Mouse (Mus musculus) hindbrain, embryonic 10.5 days (tissue): ENCODE data around the gene Srgap2. TPM values are rescaled to one million over a fixed set of nuclear protein-coding genes. Genes with fewer than 3 reads are reported as not detected.

Source experiments
- DNase-seq: peaks from one replicate; pipeline ENCODE4 v3.0.0-alpha.2; 2017; ENCODE audit warnings: low spot score
- H3K27ac ChIP-seq: fragments of 300-500 bp; sonication (generic); 2 replicates; pipeline ENCODE4 v1.5.1; 2016; ENCODE audit warnings: mild to moderate bottlenecking, moderate library complexity
- H3K27me3 ChIP-seq: fragments of 300-500 bp; sonication (generic); 2 replicates; pipeline ENCODE4 v1.6.1; 2016; ENCODE audit warnings: mild to moderate bottlenecking; ENCODE audit not compliant: poor library complexity, insufficient read depth, severe bottlenecking
- H3K36me3 ChIP-seq: fragments of 300-500 bp; sonication (generic); 2 replicates; pipeline ENCODE4 v1.6.1; 2016; ENCODE audit warnings: mild to moderate bottlenecking, moderate library complexity
- H3K4me1 ChIP-seq: fragments of 300-500 bp; sonication (generic); replicated peaks from 2 replicates; pipeline ENCODE4 v1.6.1; 2016; ENCODE audit warnings: mild to moderate bottlenecking
- H3K4me3 ChIP-seq: fragments of 300-500 bp; sonication (generic); 2 replicates; pipeline ENCODE4 v1.5.1; 2016; ENCODE audit warnings: mild to moderate bottlenecking, moderate library complexity
- H3K9me3 ChIP-seq: fragments of 300-500 bp; sonication (generic); 2 replicates; pipeline ENCODE4 v1.6.1; 2016; ENCODE audit warnings: mild to moderate bottlenecking, moderate library complexity
- WGBS: fragments of 180-500 bp; shearing (Covaris S2); methylation state at CpG from one replicate; pipeline ENCODE4 v1.1.7; 2016; 5-methylcytosine and 5-hydroxymethylcytosine counted together
- polyA plus RNA-seq: library from polyadenylated mRNA; unstranded; fragments of >200 nt; fragmentation: Nextera tagmentation; extraction: Ambion mirVana; gene quantifications from 2 replicates; pipeline ENCODE4 v1.2.1, GENCODE M21; 2016

The Srgap2 gene
- polyA plus RNA-seq, 1 experiment from 2014 or later, result 17.2 TPM

DNA sequence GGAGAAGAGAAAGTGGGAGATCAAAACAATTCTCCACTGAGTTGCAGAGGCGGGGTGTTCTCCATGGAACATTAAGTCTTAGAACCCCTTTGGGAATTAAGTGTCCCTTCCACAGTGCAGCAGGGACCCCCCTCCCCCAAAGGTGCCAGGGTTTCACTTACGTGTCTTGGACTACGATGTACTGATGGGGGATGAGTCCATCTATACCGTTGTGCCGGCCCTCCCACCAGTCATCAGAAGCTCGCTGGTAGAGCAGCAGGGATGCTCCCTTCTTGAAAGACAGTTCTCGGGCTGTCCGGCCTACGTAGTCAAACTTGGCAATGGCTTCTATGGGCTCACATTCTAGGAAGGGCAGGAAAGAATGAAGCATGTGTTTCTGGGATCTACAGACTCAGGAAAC, 229.0 kb downstream of the Srgap2 start:
- Histone ChIP-seq H3K4me3 (no peak overlapping the region), H3K9me3 (no peaks in the 10 kb centered on the region), H3K27ac (no peak overlapping the region), H3K36me3 (peaks cover 84% of the 10 kb centered on the region), H3K4me1 (no peaks in the 10 kb centered on the region), H3K27me3 (no peaks in the 10 kb centered on the region)
- DNase-seq, result no peak
- 96% methylated on average over 9 of the region's 9 CpGs for WGBS

DNA sequence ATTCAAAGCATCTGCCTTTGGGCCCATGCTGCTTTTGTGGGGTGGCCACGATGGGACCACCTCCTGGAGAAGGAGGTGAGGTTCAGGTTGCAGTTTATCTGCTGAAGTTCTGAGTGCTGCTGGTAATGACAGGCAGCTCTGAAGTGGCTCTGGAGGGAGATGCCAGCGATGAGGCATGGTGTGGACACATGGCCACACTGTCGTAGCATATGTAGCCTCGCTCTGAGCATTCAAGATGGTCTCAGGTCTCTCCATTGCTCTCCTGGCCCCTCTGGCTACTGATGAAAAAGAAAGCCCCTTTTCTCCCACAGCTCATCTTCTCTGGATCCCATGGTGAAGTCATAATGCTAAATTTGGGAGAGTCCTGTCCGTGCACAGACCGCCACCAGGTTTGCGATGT, 230.4 kb downstream of the Srgap2 start:
- Histone ChIP-seq H3K36me3 (peaks cover 96% of the 10 kb centered on the region), H3K27me3 (no peaks in the 10 kb centered on the region), H3K9me3 (no peaks in the 10 kb centered on the region), H3K4me1 (no peaks in the 10 kb centered on the region), H3K27ac (no peak overlapping the region), H3K4me3 (no peak overlapping the region)
- no peak for DNase-seq
- WGBS, result 88% methylated on average over 7 of the region's 7 CpGs

DNA sequence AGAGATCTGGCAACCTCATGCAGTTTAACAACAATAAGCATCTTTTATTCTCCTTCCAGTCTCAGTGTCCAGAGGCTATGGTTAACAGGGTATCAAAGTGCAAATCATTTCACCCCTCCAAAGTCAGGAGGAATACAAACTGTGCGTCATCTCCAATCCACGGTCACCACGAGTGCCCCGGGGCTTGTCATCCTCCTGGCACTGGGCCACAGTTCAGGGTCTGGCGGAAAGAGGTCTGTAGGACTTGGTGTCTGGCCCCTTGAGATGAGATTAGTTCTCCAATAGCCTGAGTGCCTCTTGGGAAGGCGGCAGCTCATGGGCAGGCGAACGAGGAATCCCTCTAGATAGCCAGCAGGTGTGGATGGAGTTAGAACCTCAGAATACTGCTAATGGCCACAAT, 232.0 kb downstream of the Srgap2 start:
- H3K27ac ChIP-seq, result no peak overlapping the region
- peaks cover 89% of the 10 kb centered on the region for H3K36me3 ChIP-seq
- 88% methylated on average over 8 of the region's 8 CpGs for WGBS

DNA sequence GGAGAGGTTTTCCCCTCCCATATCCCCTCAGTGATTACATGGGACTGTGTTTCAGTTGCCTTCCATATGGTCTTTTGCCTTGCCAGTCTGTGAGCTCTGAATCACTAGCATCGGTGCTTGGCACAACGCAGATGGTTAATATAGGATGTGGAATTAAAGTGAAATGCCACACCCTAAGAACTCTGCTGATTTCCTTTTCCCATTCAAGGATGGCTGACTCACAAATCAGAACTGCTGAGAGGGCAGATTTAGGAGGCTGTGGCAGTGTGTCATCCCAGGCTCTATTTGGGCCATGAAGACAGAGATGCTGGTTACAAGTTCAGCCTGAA, 233.3 kb downstream of the Srgap2 start:
- Histone ChIP-seq H3K9me3 (no peaks in the 10 kb centered on the region), H3K4me1 (no peaks in the 10 kb centered on the region)
- WGBS, result 96% methylated on average over 2 of the region's 2 CpGs

More for the DNA sequence above, 232.0 kb downstream of the Srgap2 start:
- Histone ChIP-seq H3K27me3 (no peaks in the 10 kb centered on the region), H3K4me3 (no peak overlapping the region), H3K9me3 (no peaks in the 10 kb centered on the region), H3K4me1 (no peaks in the 10 kb centered on the region)
- no peak for DNase-seq

GRCm38 (mm10) chr1:131293221-131293921, 233.8 kb downstream of the Srgap2 start:
- Histone ChIP-seq H3K4me1 (no peaks in the 10 kb centered on the region), H3K27ac (no peak overlapping the region), H3K27me3 (no peaks in the 10 kb centered on the region), H3K9me3 (no peaks in the 10 kb centered on the region), H3K4me3 (no peak overlapping the region), H3K36me3 (peaks cover 82% of the 10 kb centered on the region)
- no peak for DNase-seq
- WGBS, result 94% methylated on average over 4 of the region's 4 CpGs

More for the DNA sequence above, 233.3 kb downstream of the Srgap2 start:
- H3K27ac ChIP-seq, result no peak overlapping the region
- no peaks in the 10 kb centered on the region for H3K27me3 ChIP-seq
- H3K4me3 ChIP-seq, result no peak overlapping the region
- H3K36me3 ChIP-seq, result peaks cover 84% of the 10 kb centered on the region
- no peak for DNase-seq

DNA sequence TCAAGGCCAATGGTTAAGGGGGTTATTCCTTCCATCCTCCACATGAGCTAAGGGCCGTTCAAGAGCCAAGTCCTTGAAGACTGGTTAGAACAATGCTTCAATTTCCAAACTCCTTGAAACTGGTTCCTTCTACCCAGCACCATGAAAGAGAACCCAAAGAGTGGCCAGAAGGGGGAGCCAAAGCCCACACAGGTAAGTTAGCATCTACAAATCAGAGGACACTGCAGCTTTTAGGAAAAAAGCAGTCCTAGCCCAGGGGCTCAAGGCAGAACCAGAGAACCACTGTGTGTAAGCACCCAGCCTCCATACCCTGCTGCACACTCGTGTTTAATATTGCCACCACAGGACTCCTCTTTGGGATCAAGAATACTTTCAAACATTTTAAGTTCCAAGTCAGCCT, 236.5 kb downstream of the Srgap2 start:
- Histone ChIP-seq H3K27ac (no peak overlapping the region), H3K4me1 (no peaks in the 10 kb centered on the region), H3K27me3 (no peaks in the 10 kb centered on the region), H3K4me3 (no peak overlapping the region), H3K9me3 (no peaks in the 10 kb centered on the region), H3K36me3 (peaks cover 70% of the 10 kb centered on the region)
- WGBS, result 58% methylated on average over 2 of the region's 2 CpGs
- peak; percentile 57 for DNase-seq

DNA sequence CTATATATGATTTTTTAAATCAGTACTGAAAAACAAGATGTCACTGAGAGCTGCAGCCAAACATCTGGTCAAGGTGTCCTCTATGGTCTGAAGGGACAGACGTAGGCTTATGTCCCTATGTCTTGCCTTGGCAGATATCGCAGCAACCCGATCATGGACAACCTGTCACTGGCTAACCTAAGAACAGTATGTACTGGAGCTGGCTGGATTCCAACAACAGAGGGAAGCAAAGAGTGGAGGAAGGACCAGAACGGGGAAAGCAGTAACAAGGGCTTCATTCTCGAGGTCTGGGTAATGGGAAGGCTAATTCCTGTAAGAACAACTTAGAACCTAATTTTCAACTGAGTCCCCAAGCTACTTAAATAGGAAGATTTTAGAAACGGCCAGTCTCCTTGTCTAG, 238.2 kb downstream of the Srgap2 start:
- H3K36me3 ChIP-seq, result peaks cover 54% of the 10 kb centered on the region
- no peaks in the 10 kb centered on the region for H3K4me1 ChIP-seq
- no peak for DNase-seq
- 91% methylated on average over 6 of the region's 6 CpGs for WGBS
- H3K9me3 ChIP-seq, result no peaks in the 10 kb centered on the region
- no peak overlapping the region for H3K27ac ChIP-seq
- H3K4me3 ChIP-seq, result no peak overlapping the region
- no peaks in the 10 kb centered on the region for H3K27me3 ChIP-seq

DNA sequence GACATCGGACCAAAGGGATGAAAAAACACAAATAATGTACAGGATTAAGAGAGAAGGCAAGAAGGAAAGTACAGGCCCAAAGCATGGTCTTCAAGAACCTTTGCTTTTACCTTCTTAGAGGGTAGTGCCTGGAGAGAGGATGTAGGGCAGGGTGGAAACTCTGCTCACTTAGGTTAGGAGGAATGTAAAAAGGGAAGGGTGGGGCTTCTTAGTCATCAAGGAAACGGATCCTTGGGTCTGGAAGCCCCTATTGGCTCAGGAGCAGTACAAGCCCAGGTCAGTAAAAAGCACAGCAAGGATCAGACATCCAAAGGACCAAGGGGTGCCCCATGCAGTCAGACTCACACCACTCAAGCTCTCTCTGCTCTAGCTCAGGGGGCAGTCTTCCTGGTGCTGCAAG, 239.9 kb downstream of the Srgap2 start:
- no peak overlapping the region for H3K4me3 ChIP-seq
- 78% methylated on average over 2 of the region's 2 CpGs for WGBS

DNA sequence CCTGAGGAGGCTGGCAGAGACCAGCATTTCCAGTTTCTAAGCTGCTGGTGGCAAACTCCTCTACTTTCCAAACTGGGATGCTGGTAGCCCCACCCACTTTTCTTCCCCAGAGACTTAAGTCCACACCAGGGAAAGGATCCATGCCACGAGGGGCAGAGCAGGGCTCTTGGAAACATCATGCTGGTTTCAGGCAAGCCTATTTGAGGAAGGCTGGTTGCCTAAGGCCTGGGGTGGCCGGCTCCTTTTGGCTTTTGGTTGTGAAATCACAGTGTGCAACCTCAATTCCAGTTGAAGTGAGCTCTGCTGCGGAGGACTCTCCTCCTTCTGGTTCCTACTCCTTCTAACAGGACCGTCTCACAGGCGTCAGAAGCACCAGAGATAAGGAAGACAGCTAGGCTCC, 240.3 kb downstream of the Srgap2 start:
- Histone ChIP-seq H3K4me3 (no peak overlapping the region), H3K36me3 (peaks cover 36% of the 10 kb centered on the region), H3K27me3 (no peaks in the 10 kb centered on the region), H3K27ac (no peak overlapping the region), H3K9me3 (no peaks in the 10 kb centered on the region), H3K4me1 (no peaks in the 10 kb centered on the region)
- WGBS, result 84% methylated on average over 5 of the region's 5 CpGs
- no peak for DNase-seq

More for the DNA sequence above, 239.9 kb downstream of the Srgap2 start:
- H3K9me3 ChIP-seq, result no peaks in the 10 kb centered on the region
- H3K27me3 ChIP-seq, result no peaks in the 10 kb centered on the region
- H3K36me3 ChIP-seq, result peaks cover 41% of the 10 kb centered on the region
- H3K27ac ChIP-seq, result no peak overlapping the region
- no peaks in the 10 kb centered on the region for H3K4me1 ChIP-seq
- no peak for DNase-seq

GRCm38 (mm10) chr1:131284616-131285015, 242.5 kb downstream of the Srgap2 start:
- Histone ChIP-seq H3K4me3 (no peak overlapping the region), H3K4me1 (no peaks in the 10 kb centered on the region), H3K9me3 (no peaks in the 10 kb centered on the region), H3K27me3 (no peaks in the 10 kb centered on the region), H3K36me3 (peaks cover 26% of the 10 kb centered on the region), H3K27ac (no peak overlapping the region)
- DNase-seq, result no peak
- WGBS, result 93% methylated on average over 4 of the region's 4 CpGs

DNA sequence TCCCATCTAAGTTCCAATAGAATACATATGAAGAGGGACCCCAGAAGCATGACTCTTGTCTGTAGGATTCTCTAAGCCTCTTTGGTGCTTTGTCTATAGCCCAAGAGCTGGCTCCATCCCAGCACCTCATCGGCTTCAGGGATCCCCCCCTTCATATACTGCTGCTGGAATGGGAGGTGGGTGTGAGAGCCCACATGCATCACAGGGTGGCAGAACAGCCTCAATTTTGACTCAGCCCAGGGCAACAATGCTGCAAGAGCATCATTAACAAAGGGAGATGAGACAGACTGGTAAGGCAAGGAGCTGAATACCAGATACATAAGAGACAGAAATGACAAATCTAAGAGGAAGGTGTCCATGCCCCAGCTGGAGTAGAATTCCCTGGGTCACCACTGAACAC, 243.0 kb downstream of the Srgap2 start:
- Histone ChIP-seq H3K27ac (no peak overlapping the region), H3K36me3 (peaks cover 22% of the 10 kb centered on the region), H3K27me3 (no peaks in the 10 kb centered on the region), H3K4me1 (peaks cover 2% of the 10 kb centered on the region), H3K9me3 (no peaks in the 10 kb centered on the region), H3K4me3 (no peak overlapping the region)
- WGBS, result 95% methylated on average over 1 of the region's 1 CpGs
- no peak for DNase-seq

- H3K9me3 ChIP-seq, result no peaks in the 10 kb centered on the region
- DNase-seq, result no peak
- WGBS, result 63% methylated on average over 4 of the region's 4 CpGs
- no peaks in the 10 kb centered on the region for H3K27me3 ChIP-seq
- H3K36me3 ChIP-seq, result 0 out of 2 replicates have a peak, but pooled peaks cover 6% of the 10 kb centered on the region
- H3K4me1 ChIP-seq, result peaks cover 17% of the 10 kb centered on the region
- no peak overlapping the region for H3K4me3 ChIP-seq
- no peak overlapping the region for H3K27ac ChIP-seq
These were observed 245.4 kb downstream of the Srgap2 start for GRCm38 (mm10) chr1:131281731-131282130.

- H3K36me3 ChIP-seq, result no peaks in the 10 kb centered on the region
- no peaks in the 10 kb centered on the region for H3K9me3 ChIP-seq
- H3K4me1 ChIP-seq, result peaks cover 26% of the 10 kb centered on the region
- DNase-seq, result no peak
- 68% methylated on average over 3 of the region's 3 CpGs for WGBS
- H3K27me3 ChIP-seq, result no peaks in the 10 kb centered on the region
- H3K4me3 ChIP-seq, result no peak overlapping the region
- H3K27ac ChIP-seq, result no peak overlapping the region
These were observed 246.9 kb downstream of the Srgap2 start for GRCm38 (mm10) chr1:131280280-131280679.

DNA sequence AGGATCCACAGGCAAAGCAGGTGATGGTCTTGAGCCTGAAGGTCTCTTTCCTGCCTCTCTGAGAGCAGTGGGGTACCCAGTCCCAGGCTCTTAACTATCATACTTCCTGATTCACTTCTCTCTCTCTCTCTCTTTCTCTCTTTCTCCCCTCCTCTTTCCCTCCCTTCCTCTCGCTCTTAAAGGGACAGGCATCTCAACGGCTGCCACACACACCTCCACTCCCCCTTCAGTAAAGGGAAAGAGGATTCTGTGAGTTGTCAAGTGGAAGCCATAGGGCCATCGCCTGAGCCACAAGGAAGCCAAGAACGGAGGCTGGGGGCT, 247.7 kb downstream of the Srgap2 start, which contains the start of gene Ikbke:
Gene Ikbke, minus strand, starts transcription at position 151 of the 321 bp plus-strand sequence.
- no peaks in the 10 kb centered on the region for H3K36me3 ChIP-seq
- H3K27ac ChIP-seq, result peak within 1 kb of the TSS; percentile 42
- H3K9me3 ChIP-seq, result no peaks in the 10 kb centered on the region
- DNase-seq, result no peak
- 54% methylated on average over 4 of the region's 4 CpGs for WGBS
- H3K4me1 ChIP-seq, result peaks cover 33% of the 10 kb centered on the region
- H3K4me3 ChIP-seq, result peak within 1 kb of the TSS; percentile 24; the same call in 1 of the 2 replicates
- H3K27me3 ChIP-seq, result no peaks in the 10 kb centered on the region
